Mouse (Mus musculus) midbrain, embryonic 16.5 days (tissue): Measurements from ENCODE around the gene Ss18l2. TPM values are rescaled to one million over a fixed set of nuclear protein-coding genes. Genes with fewer than 3 reads are reported as not detected.

Experiments
- ATAC-seq: fragments of 200-750 bp; cut with Nextera tagmentation; 2 replicates; pipeline ENCODE4 v1.8.0; 2017; ENCODE audit warnings: moderate TSS enrichment
- H3K27ac ChIP-seq: fragments of 300-500 bp; sonication (generic); 2 replicates; pipeline ENCODE4 v1.5.1; 2014; ENCODE audit warnings: mild to moderate bottlenecking, low read length, mixed read lengths
- H3K27me3 ChIP-seq: fragments of 300-500 bp; sonication (generic); 2 replicates; pipeline ENCODE4 v1.6.1; 2014; ENCODE audit warnings: low read depth, low read length, mixed read lengths; ENCODE audit not compliant: control insufficient read depth, insufficient read depth
- H3K36me3 ChIP-seq: fragments of 300-500 bp; sonication (generic); 2 replicates; pipeline ENCODE4 v1.6.1; 2014; ENCODE audit warnings: mild to moderate bottlenecking, low read length, moderate library complexity, mixed read lengths; ENCODE audit not compliant: control insufficient read depth, insufficient read depth
- H3K4me1 ChIP-seq: fragments of 300-500 bp; sonication (generic); 2 replicates; pipeline ENCODE4 v1.6.1; 2014; ENCODE audit warnings: mild to moderate bottlenecking, low read length, mixed read lengths; ENCODE audit not compliant: control insufficient read depth, insufficient read depth
- H3K4me2 ChIP-seq: fragments of 300-500 bp; sonication (generic); 2 replicates; pipeline ENCODE4 v1.6.1; 2014; ENCODE audit warnings: mild to moderate bottlenecking, low read length, mixed read lengths
- H3K4me3 ChIP-seq: fragments of 300-500 bp; sonication (generic); 2 replicates; pipeline ENCODE4 v1.5.1; 2014; ENCODE audit warnings: low read depth, mild to moderate bottlenecking, low read length, moderate library complexity, mixed read lengths
- H3K9ac ChIP-seq: fragments of 300-500 bp; sonication (generic); 2 replicates; pipeline ENCODE4 v1.6.1; 2014; ENCODE audit warnings: low read depth, low read length, mixed read lengths
- H3K9me3 ChIP-seq: fragments of 300-500 bp; sonication (generic); replicated peaks from 2 replicates; pipeline ENCODE4 v1.6.1; 2014; ENCODE audit warnings: mild to moderate bottlenecking, low read length, mixed read lengths; ENCODE audit not compliant: control insufficient read depth, poor library complexity, severe bottlenecking
- WGBS: fragments of 180-500 bp; shearing (Covaris S2); extraction: QIAGEN DNeasy Blood & Tissue Kit; methylation state at CpG from one replicate; pipeline ENCODE4 v1.1.7; 2014; 5-methylcytosine and 5-hydroxymethylcytosine counted together
- polyA plus RNA-seq: library from polyadenylated mRNA; unstranded; fragments of >200 nt; fragmentation: Nextera tagmentation; extraction: Ambion mirVana; gene quantifications from 2 replicates; pipeline ENCODE4 v1.2.1, GENCODE M21; 2015

The Ss18l2 gene
- polyA plus RNA-seq, 1 experiment from 2014 or later: 157 TPM

GRCm38 (mm10) chr9:121761091-121761665 lies 51.0 kb downstream of the Ss18l2 start:
- peaks cover 17% of the 10 kb centered on the region for H3K36me3 ChIP-seq
- peak overlapping the region; percentile 95 for H3K9ac ChIP-seq
- no peak for ATAC-seq
- no peaks in the 10 kb centered on the region for H3K9me3 ChIP-seq
- peak overlapping the region; percentile 95 for H3K4me3 ChIP-seq
- no peak overlapping the region for H3K27ac ChIP-seq
- 59% methylated on average over 10 of the region's 10 CpGs for WGBS
- H3K27me3 ChIP-seq: no peaks in the 10 kb centered on the region
- peaks cover 28% of the 10 kb centered on the region for H3K4me1 ChIP-seq
- H3K4me2 ChIP-seq: peak overlapping the region; percentile 93

- no peak overlapping the region for H3K4me3 ChIP-seq
- H3K27me3 ChIP-seq: no peaks in the 10 kb centered on the region
- ATAC-seq: no peak
- peaks cover 20% of the 10 kb centered on the region for H3K36me3 ChIP-seq
- 68% methylated on average over 8 of the region's 8 CpGs for WGBS
- H3K9me3 ChIP-seq: no peaks in the 10 kb centered on the region
- H3K4me2 ChIP-seq: no peak overlapping the region; the same call in 1 of the 2 replicates
- H3K9ac ChIP-seq: no peak overlapping the region
- peaks cover 28% of the 10 kb centered on the region for H3K4me1 ChIP-seq
- no peak overlapping the region for H3K27ac ChIP-seq
These were observed 51.7 kb downstream of the Ss18l2 start for GRCm38 (mm10) chr9:121761787-121762186.

- Histone ChIP-seq H3K27me3 (no peaks in the 10 kb centered on the region), H3K36me3 (peaks cover 20% of the 10 kb centered on the region), H3K27ac (no peak overlapping the region), H3K9me3 (no peaks in the 10 kb centered on the region), H3K4me3 (no peak overlapping the region), H3K4me2 (no peak overlapping the region), H3K4me1 (peaks cover 28% of the 10 kb centered on the region), H3K9ac (no peak overlapping the region)
- ATAC-seq: no peak
- WGBS: 91% methylated on average over 10 of the region's 10 CpGs
These were observed 52.1 kb downstream of the Ss18l2 start for GRCm38 (mm10) chr9:121762248-121762647.

GRCm38 (mm10) chr9:121762761-121763160 lies 52.6 kb downstream of the Ss18l2 start:
- 92% methylated on average over 25 of the region's 25 CpGs for WGBS
- Histone ChIP-seq H3K27me3 (no peaks in the 10 kb centered on the region), H3K4me3 (no peak overlapping the region), H3K9me3 (no peaks in the 10 kb centered on the region), H3K36me3 (peaks cover 25% of the 10 kb centered on the region), H3K4me1 (peaks cover 25% of the 10 kb centered on the region), H3K4me2 (no peak overlapping the region), H3K27ac (no peak overlapping the region), H3K9ac (no peak overlapping the region)
- ATAC-seq: no peak

Other genes with a start within 250 kb of the Ss18l2 start
- 26.5 and 41.5 TPM in 2 replicates for gene Cck, start 214.6 kb upstream of the Ss18l2 start, polyA plus RNA-seq
- not detected in 2 replicates for gene Lyzl4, start 68.2 kb upstream of the Ss18l2 start, polyA plus RNA-seq
- 0.15 and 0.53 TPM in 2 replicates for gene Vipr1, start 67.6 kb upstream of the Ss18l2 start, polyA plus RNA-seq
- gene Sec22c, start 4.8 kb upstream of the Ss18l2 start, polyA plus RNA-seq: 32.0 and 34.5 TPM in 2 replicates
- gene Nktr, start 8.8 kb downstream of the Ss18l2 start, polyA plus RNA-seq: 45.3 and 63.1 TPM in 2 replicates
- 21.1 and 23.6 TPM in 2 replicates for gene Zfp651, start 49.0 kb downstream of the Ss18l2 start, polyA plus RNA-seq
- 1.5 and 1.6 TPM in 2 replicates for gene Klhl40, start 67.3 kb downstream of the Ss18l2 start, polyA plus RNA-seq
- gene Hhatl, start 82.2 kb downstream of the Ss18l2 start, polyA plus RNA-seq: 0.16 TPM in 1 of 2 replicates, not detected in the other
- 5.1 and 6.8 TPM in 2 replicates for gene Ccdc13, start 129.1 kb downstream of the Ss18l2 start, polyA plus RNA-seq
- gene Higd1a, start 148.0 kb downstream of the Ss18l2 start, polyA plus RNA-seq: 143 and 154 TPM in 2 replicates
- gene Ackr2, start 188.0 kb downstream of the Ss18l2 start, polyA plus RNA-seq: 3.2 and 3.3 TPM in 2 replicates
- not detected in 2 replicates for gene Cyp8b1, start 206.0 kb downstream of the Ss18l2 start, polyA plus RNA-seq
- gene Fam198a, start 240.7 kb downstream of the Ss18l2 start, polyA plus RNA-seq: 1.5 and 2.6 TPM in 2 replicates